Mouse (Mus musculus) neural tube, embryonic 12.5 days (tissue): Measurements from ENCODE around the gene Sap30bp. TPM values are rescaled to one million over a fixed set of nuclear protein-coding genes. Genes with fewer than 3 reads are reported as not detected.

ENCODE experiments used
- ATAC-seq: fragments of 200-750 bp; cut with Nextera tagmentation; 2 replicates; pipeline ENCODE4 v1.8.0; 2017; ENCODE audit warnings: low read depth, mild to moderate bottlenecking, moderate TSS enrichment, moderate library complexity; ENCODE audit not compliant: low FRiP score
- H3K27ac ChIP-seq: fragments of 300-500 bp; sonication (generic); 2 replicates; pipeline ENCODE4 v1.5.1; 2016
- H3K27me3 ChIP-seq: fragments of 300-500 bp; sonication (generic); replicated peaks from 2 replicates; pipeline ENCODE4 v1.6.1; 2016; ENCODE audit warnings: mild to moderate bottlenecking
- H3K36me3 ChIP-seq: fragments of 300-500 bp; sonication (generic); 2 replicates; pipeline ENCODE4 v1.6.1; 2016; ENCODE audit warnings: mild to moderate bottlenecking
- H3K4me1 ChIP-seq: fragments of 300-500 bp; sonication (generic); 2 replicates; pipeline ENCODE4 v1.6.1; 2016
- H3K4me2 ChIP-seq: fragments of 300-500 bp; sonication (generic); replicated peaks from 2 replicates; pipeline ENCODE4 v1.6.1; 2016; ENCODE audit warnings: mild to moderate bottlenecking
- H3K4me3 ChIP-seq: fragments of 300-500 bp; sonication (generic); 2 replicates; pipeline ENCODE4 v1.5.1; 2016
- H3K9ac ChIP-seq: fragments of 300-500 bp; sonication (generic); 2 replicates; pipeline ENCODE4 v1.6.1; 2016; ENCODE audit warnings: mild to moderate bottlenecking
- H3K9me3 ChIP-seq: fragments of 300-500 bp; sonication (generic); 2 replicates; pipeline ENCODE4 v1.6.1; 2016; ENCODE audit warnings: mild to moderate bottlenecking
- WGBS: fragments of 180-500 bp; shearing (Covaris S2); methylation state at CpG from one replicate; pipeline ENCODE4 v1.1.7; 2016; 5-methylcytosine and 5-hydroxymethylcytosine counted together
- polyA plus RNA-seq: library from polyadenylated mRNA; unstranded; fragments of >200 nt; fragmentation: Nextera tagmentation; extraction: Ambion mirVana; gene quantifications from 2 replicates; pipeline ENCODE4 v1.2.1, GENCODE M21; 2016

The Sap30bp gene
- polyA plus RNA-seq, 1 experiment from 2014 or later, result 54.8 TPM

- WGBS, result 68% methylated on average over 5 of the region's 5 CpGs
- Histone ChIP-seq H3K9me3 (no peaks in the 10 kb centered on the region), H3K4me3 (no peak overlapping the region), H3K27ac (no peak overlapping the region), H3K4me2 (no peak overlapping the region), H3K36me3 (peaks cover 34% of the 10 kb centered on the region), H3K9ac (no peak overlapping the region), H3K4me1 (no peaks in the 10 kb centered on the region), H3K27me3 (peaks cover 2% of the 10 kb centered on the region)
- no peak for ATAC-seq
Observed at GRCm38 (mm10) chr11:115968731-115969405, 35.8 kb downstream of the Sap30bp start.

DNA sequence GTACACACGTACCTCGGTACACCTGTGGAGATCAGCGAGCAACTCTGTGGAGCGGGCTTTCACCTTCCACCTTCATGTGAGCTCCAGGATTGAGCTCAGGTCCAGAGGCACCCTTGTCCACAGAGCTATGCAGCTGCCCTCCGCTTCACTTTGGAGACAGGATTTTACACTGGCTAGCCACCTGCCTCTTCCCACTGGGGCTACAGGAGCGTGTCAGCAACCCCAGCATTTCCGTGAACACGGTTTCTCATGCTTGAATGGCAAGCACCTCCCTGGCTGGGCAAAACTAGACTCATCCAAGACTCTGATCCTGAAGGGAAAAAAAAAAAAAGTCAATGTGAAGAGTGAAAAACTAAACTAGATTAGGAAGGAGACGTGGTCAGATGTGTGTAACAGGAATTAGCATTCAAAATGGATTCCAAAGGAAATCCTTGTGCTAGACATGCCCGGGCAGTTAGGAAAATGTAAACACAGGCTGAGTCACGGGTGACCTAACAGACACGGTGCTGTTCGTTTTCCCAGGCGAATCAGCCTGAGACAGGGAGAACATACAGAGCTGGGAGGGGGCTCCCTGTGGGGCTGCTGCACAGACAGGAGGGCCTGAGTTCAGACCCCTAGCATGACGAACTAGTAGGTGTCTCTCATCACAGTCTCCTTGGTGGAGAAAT is 37.1 kb downstream of the Sap30bp start:
- H3K9me3 ChIP-seq, result no peaks in the 10 kb centered on the region
- no peak overlapping the region for H3K4me3 ChIP-seq
- peaks cover 6% of the 10 kb centered on the region for H3K4me1 ChIP-seq
- ATAC-seq, result no peak
- H3K9ac ChIP-seq, result no peak overlapping the region
- WGBS, result 65% methylated on average over 15 of the region's 15 CpGs
- peaks cover 21% of the 10 kb centered on the region for H3K36me3 ChIP-seq
- no peak overlapping the region for H3K4me2 ChIP-seq
- H3K27ac ChIP-seq, result no peak overlapping the region
- peaks cover 15% of the 10 kb centered on the region for H3K27me3 ChIP-seq

DNA sequence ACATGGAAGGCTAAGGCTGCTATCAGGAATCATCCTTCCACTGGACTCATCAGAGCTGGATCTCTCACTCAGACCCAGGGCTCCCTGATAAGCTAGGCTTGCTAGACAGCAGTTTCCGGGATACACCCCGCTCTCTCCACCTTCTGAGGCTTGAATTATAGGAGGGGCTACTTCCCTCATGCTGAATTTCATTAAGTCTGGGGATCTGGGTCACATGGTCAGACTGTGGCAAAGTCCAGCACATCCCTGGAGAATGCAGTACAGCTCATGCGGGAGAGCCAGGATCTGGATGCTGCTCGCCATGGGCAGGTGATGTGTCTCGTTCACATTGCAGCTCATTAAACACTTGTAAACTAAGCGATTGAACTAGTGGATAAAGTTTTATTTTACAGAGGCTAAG is 37.9 kb downstream of the Sap30bp start:
- no peak for ATAC-seq
- no peak overlapping the region for H3K27ac ChIP-seq

GRCm38 (mm10) chr11:115974309-115975082 is 41.4 kb downstream of the Sap30bp start, which contains the start of gene Itgb4:
Gene Itgb4, plus strand, starts transcription at chr11:115974709.
- peak within 1 kb of the TSS; percentile 38 for H3K4me3 ChIP-seq
- no peaks in the 10 kb centered on the region for H3K9me3 ChIP-seq
- H3K9ac ChIP-seq, result peak within 1 kb of the TSS; percentile 47
- no peak within 1 kb of the TSS for H3K27ac ChIP-seq
- WGBS, result 11% methylated on average over 51 of the region's 58 CpGs
- peak within 1 kb of the TSS; percentile 71 for H3K4me2 ChIP-seq
- ATAC-seq, result no peak
- H3K4me1 ChIP-seq, result peaks cover 7% of the 10 kb centered on the region
- H3K27me3 ChIP-seq, result peaks cover 43% of the 10 kb centered on the region
- no peaks in the 10 kb centered on the region for H3K36me3 ChIP-seq

More for the DNA sequence above, 37.9 kb downstream of the Sap30bp start:
- Histone ChIP-seq H3K4me3 (no peak overlapping the region), H3K4me2 (no peak overlapping the region), H3K4me1 (peaks cover 7% of the 10 kb centered on the region), H3K36me3 (peaks cover 13% of the 10 kb centered on the region), H3K9me3 (no peaks in the 10 kb centered on the region), H3K27me3 (peaks cover 24% of the 10 kb centered on the region), H3K9ac (no peak overlapping the region)
- 73% methylated on average over 6 of the region's 6 CpGs for WGBS

DNA sequence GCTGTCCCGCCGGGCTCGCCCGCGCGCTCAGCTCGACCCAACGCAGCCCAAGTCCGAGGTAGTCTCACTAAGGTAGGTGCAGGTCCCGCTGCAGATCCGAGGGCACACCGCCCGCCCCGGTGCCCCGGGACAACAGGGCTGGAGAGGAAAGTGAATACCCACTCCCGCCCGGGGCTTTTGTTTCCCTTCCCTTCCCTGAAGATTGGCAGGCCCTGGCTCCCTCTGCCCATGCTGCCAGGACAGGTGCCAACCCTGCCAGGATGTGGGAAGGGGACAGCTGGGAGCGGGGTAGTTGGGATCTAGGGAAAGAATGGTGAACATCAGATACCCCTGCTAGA is 42.0 kb downstream of the Sap30bp start:
- no peaks in the 10 kb centered on the region for H3K36me3 ChIP-seq
- ATAC-seq, result no peak
- 4% methylated on average over 18 of the region's 18 CpGs for WGBS
- peaks cover 7% of the 10 kb centered on the region for H3K4me1 ChIP-seq
- peak overlapping the region; percentile 47 for H3K9ac ChIP-seq
- H3K9me3 ChIP-seq, result no peaks in the 10 kb centered on the region
- peak overlapping the region; percentile 38 for H3K4me3 ChIP-seq
- no peak overlapping the region for H3K27ac ChIP-seq
- H3K27me3 ChIP-seq, result peaks cover 43% of the 10 kb centered on the region
- peak overlapping the region; percentile 71 for H3K4me2 ChIP-seq

- H3K9me3 ChIP-seq, result no peaks in the 10 kb centered on the region
- H3K27me3 ChIP-seq, result peaks cover 43% of the 10 kb centered on the region
- H3K27ac ChIP-seq, result no peak overlapping the region
- H3K4me1 ChIP-seq, result peaks cover 7% of the 10 kb centered on the region
- ATAC-seq, result no peak
- peak overlapping the region; percentile 71; the same call in 1 of the 2 replicates for H3K4me2 ChIP-seq
- 36% methylated on average over 12 of the region's 12 CpGs for WGBS
- H3K9ac ChIP-seq, result no peak overlapping the region
- no peaks in the 10 kb centered on the region for H3K36me3 ChIP-seq
- no peak overlapping the region for H3K4me3 ChIP-seq
Observed at GRCm38 (mm10) chr11:115975544-115975943, 42.5 kb downstream of the Sap30bp start.

GRCm38 (mm10) chr11:115982472-115982871 is 49.4 kb downstream of the Sap30bp start:
- no peak overlapping the region for H3K9ac ChIP-seq
- no peaks in the 10 kb centered on the region for H3K9me3 ChIP-seq
- peaks cover 10% of the 10 kb centered on the region for H3K27me3 ChIP-seq
- ATAC-seq, result no peak
- H3K27ac ChIP-seq, result no peak overlapping the region
- H3K4me1 ChIP-seq, result no peaks in the 10 kb centered on the region
- no peak overlapping the region for H3K4me2 ChIP-seq
- no peak overlapping the region for H3K4me3 ChIP-seq
- H3K36me3 ChIP-seq, result no peaks in the 10 kb centered on the region
- 91% methylated on average over 15 of the region's 15 CpGs for WGBS

DNA sequence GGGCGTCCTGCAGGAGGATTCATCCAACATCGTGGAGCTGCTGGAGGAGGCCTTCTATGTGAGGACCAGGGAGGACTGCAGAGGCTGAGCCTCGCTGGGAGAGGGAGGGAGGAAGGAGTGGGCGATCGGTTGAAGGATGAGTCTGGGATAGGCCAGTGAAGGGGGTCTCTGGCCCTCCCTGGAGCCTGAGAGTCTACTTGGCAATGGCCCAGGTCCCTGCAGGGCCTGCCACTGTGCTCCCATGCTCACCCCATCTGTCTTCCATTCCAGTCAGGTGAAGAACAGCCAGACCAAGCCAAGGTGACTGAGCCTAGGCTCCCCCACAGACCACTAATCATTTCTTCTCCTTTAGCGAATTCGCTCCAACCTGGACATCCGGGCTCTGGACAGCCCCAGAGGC is 50.2 kb downstream of the Sap30bp start:
- Histone ChIP-seq H3K27ac (no peak overlapping the region), H3K9me3 (no peaks in the 10 kb centered on the region), H3K4me3 (no peak overlapping the region), H3K27me3 (peaks cover 10% of the 10 kb centered on the region), H3K4me2 (no peak overlapping the region), H3K4me1 (no peaks in the 10 kb centered on the region), H3K9ac (no peak overlapping the region), H3K36me3 (no peaks in the 10 kb centered on the region)
- no peak for ATAC-seq
- 94% methylated on average over 8 of the region's 8 CpGs for WGBS

DNA sequence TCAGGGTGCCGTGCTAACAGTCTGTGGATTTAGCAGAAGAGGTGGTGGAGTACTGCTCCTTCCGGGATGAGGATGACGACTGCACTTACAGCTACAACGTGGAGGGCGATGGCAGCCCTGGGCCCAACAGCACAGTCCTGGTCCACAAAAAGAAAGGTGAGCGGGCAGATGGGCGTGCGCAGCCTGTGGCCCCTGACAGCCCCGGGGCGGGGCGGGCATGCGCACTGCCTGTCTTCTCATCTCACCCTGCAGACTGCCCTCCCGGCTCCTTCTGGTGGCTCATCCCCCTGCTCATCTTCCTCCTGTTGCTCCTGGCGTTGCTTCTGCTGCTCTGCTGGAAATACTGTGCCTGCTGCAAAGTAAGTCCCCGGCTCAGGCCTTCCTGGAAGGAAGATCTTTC is 56.6 kb downstream of the Sap30bp start:
- H3K4me2 ChIP-seq, result peak overlapping the region; percentile 28; the same call in 1 of the 2 replicates
- 36% methylated on average over 15 of the region's 15 CpGs for WGBS
- ATAC-seq, result no peak

DNA sequence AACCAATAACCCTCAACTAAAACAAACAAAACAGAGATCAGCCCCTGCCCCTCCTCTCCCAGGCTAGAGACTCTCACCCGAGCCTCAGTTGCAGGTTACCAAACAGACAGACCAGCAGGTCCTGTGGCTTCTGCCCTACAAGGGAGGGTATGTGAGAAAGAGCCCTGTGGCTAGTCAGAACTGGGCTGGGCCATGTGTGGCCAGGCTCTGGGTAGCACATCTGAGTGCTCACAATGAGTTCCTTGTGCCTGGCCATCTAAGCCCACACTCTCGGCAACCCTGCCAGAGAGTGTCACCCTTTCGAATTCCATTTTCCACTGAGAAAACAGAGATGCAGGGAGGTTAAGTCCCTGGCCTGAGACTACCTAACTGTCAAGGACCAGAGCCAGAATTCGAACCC is 59.0 kb downstream of the Sap30bp start:
- H3K4me3 ChIP-seq, result no peak overlapping the region
- H3K4me1 ChIP-seq, result no peaks in the 10 kb centered on the region
- H3K9me3 ChIP-seq, result no peaks in the 10 kb centered on the region
- H3K27ac ChIP-seq, result no peak overlapping the region
- no peak for ATAC-seq
- no peaks in the 10 kb centered on the region for H3K36me3 ChIP-seq
- no peak overlapping the region for H3K4me2 ChIP-seq
- 61% methylated on average over 4 of the region's 4 CpGs for WGBS
- H3K9ac ChIP-seq, result no peak overlapping the region
- H3K27me3 ChIP-seq, result peaks cover 7% of the 10 kb centered on the region; the same call in 1 of the 2 replicates

More for the DNA sequence above, 56.6 kb downstream of the Sap30bp start:
- Histone ChIP-seq H3K27me3 (peaks cover 7% of the 10 kb centered on the region; the same call in 1 of the 2 replicates), H3K4me3 (no peak overlapping the region), H3K9me3 (no peaks in the 10 kb centered on the region), H3K4me1 (no peaks in the 10 kb centered on the region), H3K36me3 (no peaks in the 10 kb centered on the region), H3K27ac (no peak overlapping the region), H3K9ac (no peak overlapping the region; the same call in 1 of the 2 replicates)

- no peaks in the 10 kb centered on the region for H3K4me1 ChIP-seq
- no peak overlapping the region for H3K4me3 ChIP-seq
- peaks cover 7% of the 10 kb centered on the region; the same call in 1 of the 2 replicates for H3K27me3 ChIP-seq
- no peak for ATAC-seq
- 95% methylated on average over 3 of the region's 3 CpGs for WGBS
- H3K9ac ChIP-seq, result no peak overlapping the region
- H3K9me3 ChIP-seq, result no peaks in the 10 kb centered on the region
- no peaks in the 10 kb centered on the region for H3K36me3 ChIP-seq
- H3K27ac ChIP-seq, result no peak overlapping the region
- H3K4me2 ChIP-seq, result no peak overlapping the region
Observed at GRCm38 (mm10) chr11:115995256-115995655, 62.2 kb downstream of the Sap30bp start.

- no peak for ATAC-seq
- WGBS, result 84% methylated on average over 4 of the region's 4 CpGs
- no peak overlapping the region for H3K4me2 ChIP-seq
- H3K4me1 ChIP-seq, result no peaks in the 10 kb centered on the region
- H3K9ac ChIP-seq, result no peak overlapping the region
- H3K36me3 ChIP-seq, result no peaks in the 10 kb centered on the region
- H3K9me3 ChIP-seq, result no peaks in the 10 kb centered on the region
- H3K27ac ChIP-seq, result no peak overlapping the region
- H3K27me3 ChIP-seq, result peaks cover 7% of the 10 kb centered on the region; the same call in 1 of the 2 replicates
- H3K4me3 ChIP-seq, result no peak overlapping the region
Observed at GRCm38 (mm10) chr11:115997047-115997446, 64.0 kb downstream of the Sap30bp start.
